In the genomic region with DNA sequence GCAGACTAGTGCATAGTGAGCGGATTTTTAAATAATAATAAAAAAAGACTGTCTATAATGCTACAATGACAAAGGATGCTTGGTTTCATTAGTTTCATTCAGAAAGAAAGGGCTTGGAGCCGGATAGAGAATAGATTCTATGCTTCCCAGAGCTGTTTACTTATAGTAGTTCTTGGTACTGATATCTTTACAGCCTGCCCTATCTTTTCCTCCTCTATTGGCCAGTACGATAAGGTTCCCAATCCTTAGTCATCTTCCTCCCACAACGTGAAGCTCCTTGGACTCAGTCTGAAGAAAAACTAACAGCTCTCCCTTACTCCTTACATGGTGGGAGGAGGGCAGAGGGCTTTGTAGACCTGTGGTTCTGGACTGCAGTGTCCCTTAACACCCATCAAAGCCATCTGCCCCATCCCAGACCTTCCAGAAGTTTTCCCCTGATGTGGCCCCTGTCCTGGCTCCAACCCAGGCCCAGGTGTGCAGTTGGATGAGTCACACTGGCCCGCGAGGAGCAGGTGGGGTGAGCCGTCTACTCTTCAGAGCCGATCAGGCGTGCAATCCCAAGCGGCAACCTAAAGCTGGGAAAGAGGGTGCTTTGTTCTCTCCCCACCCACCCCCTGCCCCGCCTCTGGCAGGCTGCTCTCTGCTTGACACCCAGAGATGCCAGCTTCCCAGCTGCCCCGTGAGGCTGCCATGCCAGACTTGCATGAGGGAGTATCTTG, we compare ENCODE assay signal across 11 mouse cellular contexts.
A peak's percentile ranks its signal among the peaks of the same experiment; 100 is the strongest.
DNase-seq lines count a peak whose midpoint lies in the region; ATAC-seq and TF ChIP-seq lines count a peak whose summit lies in the region.
"Had no signal": no experiment of that assay in that cellular context is flagged by ENCODE, and none has a peak within 500 bp of the region (broad histone marks: within the 10 kb centered on the region; RNA-seq: fewer than 3 reads in every experiment).

No protein-coding gene starts in this region.

- no peaks in the 10 kb centered on the region for H3K36me3 ChIP-seq in lung, embryonic 16.5 days (ENCODE audit: control insufficient read depth, insufficient read depth, low read length)
- no peaks in the 10 kb centered on the region for H3K36me3 ChIP-seq in intestine, postnatal 0 days (ENCODE audit: control insufficient read depth, insufficient read depth)
- H3K36me3 ChIP-seq: embryonic facial prominence, embryonic 12.5 days had no signal

- no peak overlapping the region for H3K4me2 ChIP-seq in lung, embryonic 16.5 days (ENCODE audit: low read depth, low read length)
- H3K4me2 ChIP-seq in intestine, postnatal 0 days (replicated peaks; ENCODE audit: low read depth) = no peak overlapping the region
- H3K4me2 ChIP-seq: embryonic facial prominence, embryonic 12.5 days had no signal

- H3K9me3 ChIP-seq in lung, embryonic 16.5 days (ENCODE audit: control insufficient read depth, low read length) = no peaks in the 10 kb centered on the region
- H3K9me3 ChIP-seq in intestine, postnatal 0 days (ENCODE audit: control insufficient read depth) = no peaks in the 10 kb centered on the region
- H3K9me3 ChIP-seq: embryonic facial prominence, embryonic 12.5 days had no signal

- peak; percentile 88 for DNase-seq in heart, adult 11 months
- DNase-seq in heart, adult 9 months (ENCODE audit: low spot score in 2 of 2) = no peak
- DNase-seq in lung, postnatal 14 days = no peak
- peak; percentile 31 to 50 for DNase-seq in cerebellum, postnatal 14 days
- no peak for DNase-seq in adrenal gland, postnatal 4 days (ENCODE audit: low spot score in 2 of 2)
- no peak for DNase-seq in MN1 (ENCODE audit: low spot score)
- DNase-seq: gastrocnemius, postnatal 25 days had no signal

- ATAC-seq in lung, embryonic 16.5 days (ENCODE audit: low read depth) = 0 out of 2 replicates have a peak, but pooled peaks have one; percentile 28
- ATAC-seq in intestine, postnatal 0 days = peak; percentile 91

- H3K4me1 ChIP-seq in lung, embryonic 16.5 days (replicated peaks; ENCODE audit: control insufficient read depth, insufficient read depth, low read length) = no peaks in the 10 kb centered on the region
- H3K4me1 ChIP-seq in intestine, postnatal 0 days (replicated peaks; ENCODE audit: control insufficient read depth, insufficient read depth, low read length) = no peaks in the 10 kb centered on the region
- H3K4me1 ChIP-seq: embryonic facial prominence, embryonic 12.5 days had no signal

- TF ChIP-seq CTCF in intestine, postnatal 0 days (IDR thresholded peaks at IDR 0.05; ENCODE audit: low read depth) = no peak

- no peak overlapping the region for H3K9ac ChIP-seq in lung, embryonic 16.5 days (ENCODE audit: low read length)
- no peak overlapping the region for H3K9ac ChIP-seq in intestine, postnatal 0 days (ENCODE audit: low read depth, low read length)
- H3K9ac ChIP-seq: embryonic facial prominence, embryonic 12.5 days had no signal

- H3K27ac ChIP-seq in lung, embryonic 16.5 days (ENCODE audit: low read length) = no peak overlapping the region
- H3K27ac ChIP-seq in intestine, postnatal 0 days (ENCODE audit: low read depth, low read length) = no peak overlapping the region
- H3K27ac ChIP-seq: embryonic facial prominence, embryonic 12.5 days; macrophage had no signal

- no peaks in the 10 kb centered on the region for H3K27me3 ChIP-seq in lung, embryonic 16.5 days (ENCODE audit: control insufficient read depth, insufficient read depth, low read depth, low read length)
- no peaks in the 10 kb centered on the region for H3K27me3 ChIP-seq in intestine, postnatal 0 days (replicated peaks; ENCODE audit: control insufficient read depth, insufficient read depth, low read length)
- H3K27me3 ChIP-seq: embryonic facial prominence, embryonic 12.5 days had no signal

- no peak overlapping the region for H3K4me3 ChIP-seq in lung, embryonic 16.5 days (ENCODE audit: low read length)
- H3K4me3 ChIP-seq in intestine, postnatal 0 days (ENCODE audit: low read depth, low read length) = no peak overlapping the region
- H3K4me3 ChIP-seq: embryonic facial prominence, embryonic 12.5 days had no signal

- 52% methylated on average over 12 of the region's 12 CpGs for WGBS in lung, embryonic 16.5 days
- 41% methylated on average over 12 of the region's 12 CpGs for WGBS in intestine, postnatal 0 days

Comparison
In these comparisons a context has a peak if more than half of its experiments do, and no peak if none do; other contexts are left out.
1. DNase-seq: peak in heart, adult 11 months (single experiment) and cerebellum, postnatal 14 days (2 of 2); none in heart, adult 9 months (0 of 2), lung, postnatal 14 days (single experiment), adrenal gland, postnatal 4 days (0 of 2) and MN1 (single experiment).